Mouse (Mus musculus): ENCODE data around the gene 9130008F23Rik. TPM values are rescaled to one million over a fixed set of nuclear protein-coding genes. Genes with fewer than 3 reads are reported as not detected.

The 9130008F23Rik gene
- total and polyA plus RNA-seq, 2 experiments: 0.32 to 0.92 TPM

DNA sequence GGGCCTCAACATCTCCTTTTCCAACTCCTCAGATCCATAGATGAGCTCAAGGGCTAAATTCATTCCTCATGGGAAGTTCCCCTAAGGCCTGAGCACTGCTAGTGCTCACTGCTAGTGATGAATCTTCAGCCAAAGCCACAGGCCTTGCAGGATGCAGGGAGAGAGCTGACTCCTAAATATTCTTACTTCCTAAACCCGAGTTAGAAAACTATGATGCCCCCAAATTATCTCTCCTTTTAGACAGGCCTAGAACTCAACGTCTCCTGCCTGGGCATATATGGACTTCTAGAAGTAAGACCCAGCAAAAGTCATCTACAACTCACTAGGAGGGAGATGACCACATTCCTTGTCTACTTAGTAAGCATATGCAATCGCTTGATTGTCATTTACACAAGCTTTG is 2.6 kb downstream of the 9130008F23Rik start:
- no peak for DNase-seq (ENCODE audit: extremely low read depth, low read depth, low spot score)
- Histone ChIP-seq H3K36me3 (ENCODE audit: control insufficient read depth, insufficient read depth, low read length) (no peaks in the 10 kb centered on the region), H3K27me3 (ENCODE audit: control insufficient read depth, insufficient read depth, low read length) (no peaks in the 10 kb centered on the region), H3K27ac (replicated peaks; ENCODE audit: insufficient read depth, low read depth, low read length) (no peak overlapping the region), H3K4me1 (ENCODE audit: control insufficient read depth, insufficient read depth, low read length) (no peaks in the 10 kb centered on the region), H3K79me2 (ENCODE audit: control insufficient read depth, insufficient read depth, low read length) (no peaks in the 10 kb centered on the region), H3K9ac (ENCODE audit: low read depth, low read length) (no peak overlapping the region), H3K4me3 (ENCODE audit: insufficient read depth, low read depth, low read length) (no peak overlapping the region)
- 58% methylated on average over 3 of the region's 3 CpGs for WGBS
- TF ChIP-seq CTCF (IDR thresholded peaks at IDR 0.05; ENCODE audit: low read depth, low read length) (no peak), POLR2A (IDR thresholded peaks at IDR 0.05; ENCODE audit: extremely low read depth, insufficient read depth, low read length) (no peak)

DNA sequence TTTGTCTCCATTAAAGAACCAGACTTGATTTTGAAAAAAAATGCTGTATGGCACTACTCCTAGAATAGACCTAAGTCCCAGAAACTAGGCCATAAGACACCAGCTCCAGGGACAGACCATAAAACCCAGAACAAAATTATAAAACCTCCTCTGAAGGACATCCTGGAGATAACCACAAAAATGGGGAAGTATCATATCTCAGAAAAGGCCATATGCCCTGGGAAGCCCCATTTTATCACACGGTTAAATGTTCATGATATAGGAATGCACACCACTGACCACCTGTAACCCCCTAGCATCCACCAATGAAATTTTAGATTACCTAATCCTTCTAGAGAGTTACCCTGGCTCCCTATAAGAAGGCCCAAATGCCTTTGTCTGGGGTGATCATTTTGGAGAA is 4.8 kb downstream of the 9130008F23Rik start:
- Histone ChIP-seq H3K27ac (replicated peaks; ENCODE audit: insufficient read depth, low read depth, low read length) (no peak overlapping the region), H3K9ac (ENCODE audit: low read depth, low read length) (no peak overlapping the region), H3K27me3 (ENCODE audit: control insufficient read depth, insufficient read depth, low read length) (no peaks in the 10 kb centered on the region), H3K4me1 (ENCODE audit: control insufficient read depth, insufficient read depth, low read length) (no peaks in the 10 kb centered on the region), H3K4me3 (ENCODE audit: insufficient read depth, low read depth, low read length) (no peak overlapping the region), H3K79me2 (ENCODE audit: control insufficient read depth, insufficient read depth, low read length) (no peaks in the 10 kb centered on the region), H3K36me3 (ENCODE audit: control insufficient read depth, insufficient read depth, low read length) (no peaks in the 10 kb centered on the region)
- TF ChIP-seq CTCF (IDR thresholded peaks at IDR 0.05; ENCODE audit: low read depth, low read length) (no peak), POLR2A (IDR thresholded peaks at IDR 0.05; ENCODE audit: extremely low read depth, insufficient read depth, low read length) (no peak)
- 75% methylated on average over 1 of the region's 1 CpGs for WGBS
- no peak for DNase-seq (ENCODE audit: extremely low read depth, low read depth, low spot score)

DNA sequence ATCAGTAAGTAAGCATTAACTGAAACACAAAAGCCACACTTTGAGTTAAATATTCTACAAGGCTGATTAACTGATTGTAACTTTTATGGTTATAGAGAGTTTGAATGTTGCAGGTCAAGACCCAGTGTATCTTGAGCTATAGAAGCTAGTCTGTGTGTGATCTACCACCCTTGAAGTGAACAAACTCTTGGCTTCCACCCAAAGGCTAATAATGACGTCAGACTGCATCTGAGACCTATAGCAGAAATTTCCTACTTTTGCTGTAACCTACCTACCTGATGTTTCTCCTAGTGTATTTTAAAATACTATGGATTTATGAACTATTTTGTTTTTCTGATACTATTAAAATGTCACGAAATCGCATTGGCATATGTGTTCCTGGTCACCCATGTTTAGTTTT is 5.7 kb downstream of the 9130008F23Rik start:
- H3K4me1 ChIP-seq (ENCODE audit: control insufficient read depth, insufficient read depth, low read length): no peaks in the 10 kb centered on the region
- H3K27me3 ChIP-seq (ENCODE audit: control insufficient read depth, insufficient read depth, low read length): no peaks in the 10 kb centered on the region
- H3K79me2 ChIP-seq (ENCODE audit: control insufficient read depth, insufficient read depth, low read length): no peaks in the 10 kb centered on the region
- H3K4me3 ChIP-seq (ENCODE audit: insufficient read depth, low read depth, low read length): no peak overlapping the region
- DNase-seq (ENCODE audit: extremely low read depth, low read depth, low spot score): no peak
- H3K27ac ChIP-seq (replicated peaks; ENCODE audit: insufficient read depth, low read depth, low read length): no peak overlapping the region
- H3K9ac ChIP-seq (ENCODE audit: low read depth, low read length): no peak overlapping the region
- no peak for TF ChIP-seq CTCF (IDR thresholded peaks at IDR 0.05; ENCODE audit: low read depth, low read length)
- no peak for TF ChIP-seq POLR2A (IDR thresholded peaks at IDR 0.05; ENCODE audit: extremely low read depth, insufficient read depth, low read length)
- H3K36me3 ChIP-seq (ENCODE audit: control insufficient read depth, insufficient read depth, low read length): no peaks in the 10 kb centered on the region
- 87% methylated on average over 3 of the region's 3 CpGs for WGBS

DNA sequence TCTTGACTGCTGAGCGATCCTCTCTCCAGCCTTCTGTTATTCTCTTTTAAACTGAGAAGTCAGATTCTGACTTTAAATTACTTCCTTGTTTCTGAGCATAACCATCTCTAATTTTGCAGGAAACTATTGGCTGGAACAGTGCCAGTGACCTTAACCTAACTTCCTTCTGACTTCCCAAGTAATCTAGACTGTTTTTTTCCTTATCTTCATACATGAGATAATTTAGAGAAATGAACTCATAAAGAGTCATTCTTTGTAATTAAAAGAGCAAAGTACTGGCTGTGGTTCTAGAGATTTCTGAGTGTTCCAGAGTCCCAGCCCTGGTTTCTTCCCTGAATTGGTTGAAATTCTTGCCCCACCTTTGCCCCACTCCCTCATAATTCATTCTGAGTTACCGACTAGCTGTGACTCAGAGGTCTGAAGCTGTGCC is 6.8 kb downstream of the 9130008F23Rik start:
- Histone ChIP-seq H3K9ac (ENCODE audit: low read depth, low read length) (no peak overlapping the region), H3K27ac (replicated peaks; ENCODE audit: insufficient read depth, low read depth, low read length) (no peak overlapping the region), H3K79me2 (ENCODE audit: control insufficient read depth, insufficient read depth, low read length) (no peaks in the 10 kb centered on the region), H3K4me1 (ENCODE audit: control insufficient read depth, insufficient read depth, low read length) (no peaks in the 10 kb centered on the region), H3K27me3 (ENCODE audit: control insufficient read depth, insufficient read depth, low read length) (no peaks in the 10 kb centered on the region), H3K36me3 (ENCODE audit: control insufficient read depth, insufficient read depth, low read length) (no peaks in the 10 kb centered on the region), H3K4me3 (ENCODE audit: insufficient read depth, low read depth, low read length) (no peak overlapping the region)
- no peak for TF ChIP-seq CTCF (IDR thresholded peaks at IDR 0.05; ENCODE audit: low read depth, low read length)
- TF ChIP-seq POLR2A (IDR thresholded peaks at IDR 0.05; ENCODE audit: extremely low read depth, insufficient read depth, low read length): no peak
- peak; percentile 50 for DNase-seq (ENCODE audit: extremely low read depth, low read depth, low spot score)
- WGBS: 68% methylated on average over 2 of the region's 2 CpGs

DNA sequence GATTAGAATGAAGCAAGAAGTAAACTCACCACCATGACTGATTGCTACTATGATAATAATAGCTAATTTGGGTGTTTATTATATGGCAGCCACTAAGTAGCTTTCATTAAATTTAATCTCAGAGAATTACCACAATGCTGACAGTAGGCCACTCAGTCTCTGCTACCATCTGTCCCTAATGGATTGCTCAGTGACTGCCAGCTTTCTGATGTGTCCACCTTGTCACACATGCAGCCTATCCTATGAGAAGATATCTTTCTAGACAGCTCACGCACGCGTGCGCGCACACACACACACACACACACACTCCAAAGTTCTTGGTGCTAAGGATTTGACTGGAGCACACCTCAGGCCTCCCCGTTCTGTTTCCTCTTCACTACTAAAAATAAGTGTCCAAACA is 7.7 kb downstream of the 9130008F23Rik start:
- WGBS: 97% methylated on average over 6 of the region's 6 CpGs
- no peaks in the 10 kb centered on the region for H3K27me3 ChIP-seq (ENCODE audit: control insufficient read depth, insufficient read depth, low read length)
- no peak overlapping the region for H3K27ac ChIP-seq (replicated peaks; ENCODE audit: insufficient read depth, low read depth, low read length)
- DNase-seq (ENCODE audit: extremely low read depth, low read depth, low spot score): no peak
- H3K79me2 ChIP-seq (ENCODE audit: control insufficient read depth, insufficient read depth, low read length): no peaks in the 10 kb centered on the region
- H3K4me3 ChIP-seq (ENCODE audit: insufficient read depth, low read depth, low read length): no peak overlapping the region
- H3K9ac ChIP-seq (ENCODE audit: low read depth, low read length): no peak overlapping the region
- no peaks in the 10 kb centered on the region for H3K4me1 ChIP-seq (ENCODE audit: control insufficient read depth, insufficient read depth, low read length)
- H3K36me3 ChIP-seq (ENCODE audit: control insufficient read depth, insufficient read depth, low read length): no peaks in the 10 kb centered on the region
- TF ChIP-seq CTCF (IDR thresholded peaks at IDR 0.05; ENCODE audit: low read depth, low read length): no peak
- TF ChIP-seq POLR2A (IDR thresholded peaks at IDR 0.05; ENCODE audit: extremely low read depth, insufficient read depth, low read length): no peak

DNA sequence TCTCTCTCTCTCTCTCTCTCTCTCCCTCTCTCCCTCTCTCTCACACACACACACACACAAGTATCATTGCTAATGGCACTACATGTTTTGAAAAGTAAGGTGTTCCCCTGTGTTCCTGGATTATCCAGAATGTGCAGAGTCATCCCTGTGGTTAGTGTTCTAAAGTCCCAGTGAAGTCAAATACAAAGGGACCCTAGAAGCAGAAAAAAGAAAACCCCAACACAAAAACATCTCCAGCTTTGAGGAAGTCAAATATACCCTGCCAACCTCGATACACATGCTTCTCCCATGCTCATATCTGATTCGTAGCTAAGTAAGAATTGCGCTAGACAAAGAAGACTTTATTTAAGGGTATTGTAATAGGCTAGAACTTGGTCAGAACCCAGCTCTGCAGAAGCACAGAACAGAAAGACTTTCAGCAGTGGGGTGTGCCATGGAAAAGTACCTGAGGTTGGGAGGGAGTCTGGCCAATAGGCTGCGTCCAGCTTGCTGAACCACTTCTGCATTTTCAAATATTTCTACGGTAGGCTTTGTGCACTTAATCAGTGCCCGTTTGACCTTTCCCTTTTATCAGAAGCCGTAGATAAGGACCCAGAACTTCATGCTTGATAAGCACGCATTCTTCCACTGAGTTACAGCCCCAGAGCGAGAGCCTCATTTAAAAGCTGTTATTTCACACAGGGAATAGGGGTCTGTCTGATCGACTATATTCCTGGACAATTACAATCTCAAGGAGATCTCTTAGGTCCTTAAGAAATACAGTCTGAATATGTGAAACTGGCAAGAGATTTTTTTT is 11.2 kb downstream of the 9130008F23Rik start:
- H3K27ac ChIP-seq (replicated peaks; ENCODE audit: insufficient read depth, low read depth, low read length): no peak overlapping the region
- TF ChIP-seq CTCF (IDR thresholded peaks at IDR 0.05; ENCODE audit: low read depth, low read length): no peak
- no peak for TF ChIP-seq POLR2A (IDR thresholded peaks at IDR 0.05; ENCODE audit: extremely low read depth, insufficient read depth, low read length)

More for the DNA sequence above, 11.2 kb downstream of the 9130008F23Rik start:
- Histone ChIP-seq H3K4me1 (ENCODE audit: control insufficient read depth, insufficient read depth, low read length) (no peaks in the 10 kb centered on the region), H3K4me3 (ENCODE audit: insufficient read depth, low read depth, low read length) (no peak overlapping the region), H3K36me3 (ENCODE audit: control insufficient read depth, insufficient read depth, low read length) (no peaks in the 10 kb centered on the region), H3K27me3 (ENCODE audit: control insufficient read depth, insufficient read depth, low read length) (no peaks in the 10 kb centered on the region), H3K9ac (ENCODE audit: low read depth, low read length) (no peak overlapping the region), H3K79me2 (ENCODE audit: control insufficient read depth, insufficient read depth, low read length) (no peaks in the 10 kb centered on the region)
- WGBS: 26% methylated on average over 10 of the region's 10 CpGs
- no peak for DNase-seq (ENCODE audit: extremely low read depth, low read depth, low spot score)
